Mouse (Mus musculus) stomach, embryonic 16.5 days (tissue): ENCODE results near the gene Cgrrf1. TPM values are rescaled to one million over a fixed set of nuclear protein-coding genes. Genes with fewer than 3 reads are reported as not detected.

Source experiments
- ATAC-seq: fragments of 200-750 bp; cut with Nextera tagmentation; 2 replicates; pipeline ENCODE4 v1.8.0; 2017; ENCODE audit warnings: moderate number of reproducible peaks, moderate TSS enrichment; ENCODE audit not compliant: insufficient read depth, low FRiP score
- H3K27ac ChIP-seq: fragments of 300-500 bp; sonication (generic); 2 replicates; pipeline ENCODE4 v1.5.1; 2014; ENCODE audit warnings: low read length
- H3K27me3 ChIP-seq: fragments of 300-500 bp; sonication (generic); 2 replicates; pipeline ENCODE4 v1.6.1; 2014; ENCODE audit warnings: low read length, control low read depth, mixed read lengths; ENCODE audit not compliant: control insufficient read depth, insufficient read depth
- H3K36me3 ChIP-seq: fragments of 300-500 bp; sonication (generic); 2 replicates; pipeline ENCODE4 v1.6.1; 2014; ENCODE audit warnings: low read length; ENCODE audit not compliant: control insufficient read depth, insufficient read depth
- H3K4me1 ChIP-seq: fragments of 300-500 bp; sonication (generic); 2 replicates; pipeline ENCODE4 v1.6.1; 2014; ENCODE audit warnings: low read length, control low read depth, mixed read lengths; ENCODE audit not compliant: control insufficient read depth, insufficient read depth
- H3K4me2 ChIP-seq: fragments of 300-500 bp; sonication (generic); 2 replicates; pipeline ENCODE4 v1.6.1; 2014; ENCODE audit warnings: low read depth, low read length, mixed read lengths
- H3K4me3 ChIP-seq: fragments of 300-500 bp; sonication (generic); replicated peaks from 2 replicates; pipeline ENCODE4 v1.5.1; 2014; ENCODE audit warnings: mild to moderate bottlenecking, low read length
- H3K9ac ChIP-seq: fragments of 300-500 bp; sonication (generic); 2 replicates; pipeline ENCODE4 v1.6.1; 2014; ENCODE audit warnings: low read length
- H3K9me3 ChIP-seq: fragments of 300-500 bp; sonication (generic); replicated peaks from 2 replicates; pipeline ENCODE4 v1.6.1; 2016; ENCODE audit warnings: low read length, control low read depth; ENCODE audit not compliant: control insufficient read depth
- WGBS: fragments of 180-500 bp; shearing (Covaris S2); extraction: QIAGEN DNeasy Blood & Tissue Kit; methylation state at CpG from one replicate; pipeline ENCODE4 v1.1.7; 2014; 5-methylcytosine and 5-hydroxymethylcytosine counted together
- polyA plus RNA-seq: library from polyadenylated mRNA; unstranded; fragments of >200 nt; fragmentation: Nextera tagmentation; extraction: Ambion mirVana; gene quantifications from 2 replicates; pipeline ENCODE4 v1.2.1, GENCODE M21; 2015

Gene Cgrrf1
- polyA plus RNA-seq, 1 experiment from 2014 or later, result 25.0 TPM

GRCm38 (mm10) chr14:46794157-46794556, 37.8 kb upstream of the Cgrrf1 start:
- ATAC-seq, result no peak
- H3K9ac ChIP-seq, result no peak overlapping the region
- no peaks in the 10 kb centered on the region for H3K36me3 ChIP-seq
- no peaks in the 10 kb centered on the region for H3K4me1 ChIP-seq
- no peaks in the 10 kb centered on the region for H3K9me3 ChIP-seq
- no peak overlapping the region for H3K4me2 ChIP-seq
- no peaks in the 10 kb centered on the region for H3K27me3 ChIP-seq
- 79% methylated on average over 5 of the region's 5 CpGs for WGBS
- no peak overlapping the region for H3K27ac ChIP-seq
- no peak overlapping the region for H3K4me3 ChIP-seq

- Histone ChIP-seq H3K36me3 (no peaks in the 10 kb centered on the region), H3K9ac (no peak overlapping the region)
Observed at GRCm38 (mm10) chr14:46800684-46801345, 31.1 kb upstream of the Cgrrf1 start.

DNA sequence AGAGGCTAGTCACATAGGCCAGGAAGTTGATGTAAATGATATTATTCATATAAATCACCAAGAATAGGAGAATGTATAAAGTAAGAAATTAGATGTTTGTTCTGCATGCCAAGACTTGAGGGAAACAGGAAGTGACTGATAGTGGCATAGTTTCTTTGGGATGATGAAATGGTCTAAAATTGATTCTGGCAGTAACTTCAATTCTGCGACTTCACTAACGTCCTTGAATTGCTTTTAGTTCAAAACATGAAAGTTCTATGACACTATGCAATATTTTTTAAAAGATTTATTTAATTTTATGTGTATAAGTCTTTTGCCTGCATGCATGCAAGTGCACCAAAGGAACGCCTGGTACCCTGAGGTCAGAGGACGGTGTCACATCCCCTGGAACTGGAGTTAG, 28.7 kb upstream of the Cgrrf1 start:
- no peaks in the 10 kb centered on the region for H3K36me3 ChIP-seq
- H3K9me3 ChIP-seq, result no peaks in the 10 kb centered on the region
- ATAC-seq, result no peak
- no peak overlapping the region for H3K4me2 ChIP-seq
- no peaks in the 10 kb centered on the region for H3K4me1 ChIP-seq
- no peaks in the 10 kb centered on the region for H3K27me3 ChIP-seq
- H3K27ac ChIP-seq, result no peak overlapping the region
- no peak overlapping the region for H3K4me3 ChIP-seq
- WGBS, result 81% methylated on average over 4 of the region's 4 CpGs
- no peak overlapping the region for H3K9ac ChIP-seq

More at GRCm38 (mm10) chr14:46800684-46801345, 31.1 kb upstream of the Cgrrf1 start:
- H3K4me2 ChIP-seq, result no peak overlapping the region
- ATAC-seq, result no peak
- H3K9me3 ChIP-seq, result no peaks in the 10 kb centered on the region
- no peak overlapping the region for H3K27ac ChIP-seq
- H3K4me1 ChIP-seq, result no peaks in the 10 kb centered on the region
- no peak overlapping the region for H3K4me3 ChIP-seq
- 78% methylated on average over 3 of the region's 3 CpGs for WGBS
- no peaks in the 10 kb centered on the region for H3K27me3 ChIP-seq

DNA sequence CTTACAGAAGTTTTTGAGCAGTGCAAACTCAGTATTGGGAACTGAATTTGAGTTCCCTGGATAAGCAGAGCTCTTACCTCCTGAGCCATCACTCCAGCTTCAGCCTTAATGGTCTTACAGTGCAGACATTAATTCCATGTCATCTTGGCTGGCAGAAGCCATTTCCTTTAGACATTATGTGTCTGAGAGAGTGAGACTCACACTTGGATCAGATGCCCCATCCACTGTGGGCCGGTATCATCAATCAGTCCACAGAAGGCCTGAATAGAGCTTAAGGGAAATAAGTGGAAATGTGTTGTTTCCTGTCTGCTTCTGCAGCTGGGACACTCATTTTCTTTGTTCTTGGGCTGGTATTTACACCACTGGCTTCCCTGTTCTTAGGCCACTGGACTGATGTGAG, 28.1 kb upstream of the Cgrrf1 start:
- Histone ChIP-seq H3K27ac (no peak overlapping the region), H3K4me3 (no peak overlapping the region), H3K36me3 (no peaks in the 10 kb centered on the region), H3K9ac (no peak overlapping the region), H3K9me3 (no peaks in the 10 kb centered on the region), H3K4me2 (no peak overlapping the region), H3K27me3 (no peaks in the 10 kb centered on the region), H3K4me1 (no peaks in the 10 kb centered on the region)
- WGBS, result 77% methylated on average over 1 of the region's 1 CpGs
- ATAC-seq, result no peak

DNA sequence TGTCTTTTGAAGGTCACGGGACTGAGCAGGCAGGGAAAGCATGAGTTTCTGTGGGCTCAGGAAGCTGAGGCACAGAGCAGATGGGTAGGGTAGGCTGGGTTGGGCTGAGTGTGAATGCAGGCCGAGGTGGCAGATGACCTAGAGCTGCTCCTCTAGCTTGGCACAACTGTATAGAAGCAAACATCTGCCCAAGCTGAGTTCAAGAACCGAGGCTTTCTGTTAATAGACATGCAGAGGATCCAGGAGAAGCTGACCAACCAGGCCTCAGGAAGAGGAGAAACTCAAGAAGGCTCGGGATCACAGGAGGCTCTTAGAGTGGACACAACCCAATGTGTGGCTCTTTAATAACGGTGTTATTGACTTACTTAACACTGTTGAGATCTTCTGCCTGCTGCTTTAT, 25.7 kb upstream of the Cgrrf1 start:
- 80% methylated on average over 5 of the region's 5 CpGs for WGBS
- no peak overlapping the region for H3K27ac ChIP-seq
- no peak overlapping the region for H3K9ac ChIP-seq
- no peaks in the 10 kb centered on the region for H3K4me1 ChIP-seq
- H3K4me3 ChIP-seq, result no peak overlapping the region
- no peak for ATAC-seq
- no peaks in the 10 kb centered on the region for H3K27me3 ChIP-seq
- no peaks in the 10 kb centered on the region for H3K9me3 ChIP-seq
- H3K4me2 ChIP-seq, result no peak overlapping the region
- no peaks in the 10 kb centered on the region for H3K36me3 ChIP-seq

- no peaks in the 10 kb centered on the region for H3K4me1 ChIP-seq
- H3K27me3 ChIP-seq, result no peaks in the 10 kb centered on the region
- no peaks in the 10 kb centered on the region for H3K9me3 ChIP-seq
- no peak for ATAC-seq
- no peak overlapping the region for H3K4me2 ChIP-seq
- 71% methylated on average over 3 of the region's 3 CpGs for WGBS
- H3K27ac ChIP-seq, result no peak overlapping the region
- H3K9ac ChIP-seq, result no peak overlapping the region
- no peak overlapping the region for H3K4me3 ChIP-seq
- H3K36me3 ChIP-seq, result no peaks in the 10 kb centered on the region
Observed at GRCm38 (mm10) chr14:46807927-46808326, 24.0 kb upstream of the Cgrrf1 start.

- H3K9me3 ChIP-seq, result no peaks in the 10 kb centered on the region
- H3K9ac ChIP-seq, result no peak overlapping the region
- H3K4me1 ChIP-seq, result no peaks in the 10 kb centered on the region; the same call in 1 of the 2 replicates
- H3K27me3 ChIP-seq, result no peaks in the 10 kb centered on the region
- ATAC-seq, result no peak
- WGBS, result 82% methylated on average over 6 of the region's 6 CpGs
- H3K4me2 ChIP-seq, result no peak overlapping the region
- H3K4me3 ChIP-seq, result no peak overlapping the region
- no peak overlapping the region for H3K27ac ChIP-seq
- H3K36me3 ChIP-seq, result peaks cover 10% of the 10 kb centered on the region; the same call in 1 of the 2 replicates
Observed at GRCm38 (mm10) chr14:46815640-46816039, 16.3 kb upstream of the Cgrrf1 start.

- Histone ChIP-seq H3K4me3 (no peak overlapping the region), H3K27ac (no peak overlapping the region), H3K36me3 (peaks cover 10% of the 10 kb centered on the region; the same call in 1 of the 2 replicates), H3K4me2 (no peak overlapping the region), H3K4me1 (peaks cover 3% of the 10 kb centered on the region; the same call in 1 of the 2 replicates), H3K9ac (no peak overlapping the region), H3K27me3 (no peaks in the 10 kb centered on the region), H3K9me3 (no peaks in the 10 kb centered on the region)
- WGBS, result 91% methylated on average over 8 of the region's 8 CpGs
- ATAC-seq, result no peak
Observed at GRCm38 (mm10) chr14:46816916-46817622, 14.9 kb upstream of the Cgrrf1 start.

- Histone ChIP-seq H3K27ac (no peak overlapping the region), H3K9me3 (no peaks in the 10 kb centered on the region), H3K36me3 (0 out of 2 replicates have a peak, but pooled peaks cover 4% of the 10 kb centered on the region), H3K9ac (no peak overlapping the region), H3K4me1 (peaks cover 5% of the 10 kb centered on the region), H3K4me2 (no peak overlapping the region), H3K4me3 (no peak overlapping the region), H3K27me3 (no peaks in the 10 kb centered on the region)
- no peak for ATAC-seq
- WGBS, result 82% methylated on average over 7 of the region's 7 CpGs
Observed at GRCm38 (mm10) chr14:46818743-46819142, 13.2 kb upstream of the Cgrrf1 start.
